Mouse (Mus musculus): ENCODE results near the gene Apol6.
"Not testable (repeated sequence)": the region's sequence is repeated elsewhere in the genome, so short reads cannot be mapped to it uniquely, and the experiment has no call there.

Apol6 gene

DNA sequence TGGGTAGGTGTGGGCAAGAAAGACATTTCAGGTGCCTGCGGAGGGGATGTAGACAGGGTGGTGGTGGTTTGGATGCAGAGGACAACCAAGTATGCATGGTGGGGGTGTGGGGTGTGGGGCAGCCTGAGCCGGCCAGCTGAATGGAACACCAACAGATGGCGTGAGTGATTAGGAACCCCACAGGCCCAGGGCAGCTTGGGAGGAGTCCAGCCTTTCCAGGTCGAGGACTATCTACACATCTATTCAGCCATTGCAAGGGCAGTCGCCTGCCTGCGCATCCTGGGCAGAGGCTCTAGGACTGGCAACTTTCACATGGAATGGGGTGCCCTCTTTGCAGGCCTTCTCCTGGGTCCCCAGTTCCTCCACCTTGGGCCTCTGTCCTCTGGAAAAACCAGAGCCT, 10.0 kb upstream of the Apol6 start:
- DNase-seq = peak in 1 of 2 experiments; percentile 18

DNA sequence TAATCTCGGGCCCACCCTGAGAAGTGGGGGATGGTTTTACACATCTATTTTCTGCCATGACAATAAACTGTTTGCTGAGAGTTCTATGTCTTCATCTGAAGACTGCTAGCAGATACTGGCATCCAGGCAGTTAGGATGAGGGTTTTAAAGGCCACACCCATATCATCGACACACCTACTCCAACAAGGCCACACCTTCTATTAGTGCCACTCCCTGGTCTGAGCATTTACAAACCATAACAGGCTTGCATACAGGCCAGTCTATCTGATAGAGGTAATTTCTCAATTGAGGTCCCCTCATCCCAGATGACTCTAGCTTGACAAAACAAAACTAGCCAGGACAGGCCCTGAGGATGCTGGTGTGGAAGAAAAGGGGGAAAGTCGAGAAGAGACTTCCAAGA, 8.9 kb upstream of the Apol6 start:
- no peak for DNase-seq

DNA sequence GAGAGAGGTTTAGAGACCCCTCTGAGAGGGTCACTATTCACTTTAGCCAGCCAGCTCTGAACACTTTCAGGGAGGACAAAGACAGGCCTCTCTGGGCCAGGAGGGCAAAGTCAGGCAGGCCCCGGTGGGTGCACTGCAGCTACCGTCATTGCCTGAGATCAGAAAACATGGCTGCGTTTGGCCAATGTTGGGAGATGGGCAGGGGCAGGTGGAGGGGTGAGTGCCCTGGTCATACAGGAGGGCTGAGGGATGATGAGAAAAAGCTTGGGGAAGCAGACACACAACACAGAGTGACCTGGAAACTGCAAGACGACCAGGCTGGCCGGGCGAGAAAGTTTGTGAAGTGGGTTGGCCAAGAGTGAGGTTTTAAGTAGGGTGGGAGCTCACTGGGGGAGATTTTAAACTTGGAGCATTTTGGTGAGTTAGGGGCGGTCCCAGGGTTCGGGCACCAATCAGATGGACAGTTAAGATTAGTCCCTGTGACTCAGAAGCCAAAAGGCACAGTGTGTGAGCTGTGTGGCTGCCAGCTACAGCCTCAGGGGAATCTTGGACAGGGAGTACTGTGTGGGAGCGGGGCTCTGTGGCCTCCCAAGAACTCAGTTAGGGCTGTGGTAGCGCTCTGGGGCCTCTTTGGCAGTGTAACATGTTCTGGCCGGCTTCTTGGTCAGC, 8.1 kb upstream of the Apol6 start:
- peak; percentile 80 to 85 for DNase-seq

DNA sequence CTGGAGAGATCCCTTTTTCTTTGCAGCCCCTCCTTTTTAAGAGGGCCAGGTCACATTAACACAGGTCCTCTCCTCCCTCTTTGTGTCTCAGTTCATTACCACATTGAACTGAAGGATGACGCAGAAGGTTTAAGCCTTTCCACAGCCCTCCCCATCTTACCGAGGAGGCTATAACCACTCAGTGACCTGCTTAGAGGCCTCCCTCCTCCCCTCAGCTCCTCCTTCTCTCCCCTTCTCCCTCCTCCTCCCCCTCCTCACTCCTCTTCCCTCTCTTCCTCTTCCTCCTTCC, 7.6 kb upstream of the Apol6 start:
- DNase-seq = no peak

DNA sequence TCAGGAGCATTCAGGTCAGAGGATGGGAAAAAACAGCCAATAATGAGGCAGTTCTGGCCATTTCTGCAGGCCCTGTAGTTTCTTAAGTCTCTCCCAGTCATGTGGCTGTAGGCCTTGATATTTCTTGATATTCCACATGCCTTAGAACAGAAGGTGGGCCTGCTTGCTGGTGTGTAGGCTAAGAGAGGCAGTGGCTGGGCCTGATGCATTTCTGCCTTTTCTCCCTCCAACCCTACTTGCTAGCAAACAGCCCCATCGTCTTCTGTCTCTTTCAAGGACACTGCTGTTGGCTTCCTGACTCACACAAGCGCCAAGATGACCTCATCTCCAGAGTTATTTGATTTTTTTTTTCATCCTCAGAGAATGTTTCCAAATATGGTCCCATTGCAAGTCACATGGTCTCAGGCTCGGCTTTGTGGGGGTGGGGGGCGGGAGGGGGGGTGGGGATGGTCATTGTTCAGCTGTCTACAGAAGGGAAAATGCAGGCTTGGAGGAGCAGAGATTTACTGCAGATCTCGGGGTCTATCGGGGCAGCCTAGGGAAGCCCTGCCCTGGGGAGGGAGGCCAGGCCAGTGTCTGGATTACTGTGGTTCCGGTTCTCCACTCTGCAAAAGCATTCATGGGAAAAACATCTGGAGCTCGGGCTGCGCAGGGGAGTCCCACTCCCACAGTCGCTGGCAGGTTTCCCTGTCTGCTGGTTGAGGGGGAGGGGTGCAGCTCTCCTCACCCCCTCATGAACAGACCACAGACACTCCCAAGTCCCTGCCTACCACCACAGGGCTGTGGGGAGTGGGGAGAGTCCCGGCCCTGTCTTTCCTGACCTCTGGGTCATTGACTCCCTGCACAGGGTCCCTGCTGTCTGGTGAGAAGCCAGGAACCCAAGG, 7.0 kb upstream of the Apol6 start:
- DNase-seq = peak; percentile 76 to 86

DNA sequence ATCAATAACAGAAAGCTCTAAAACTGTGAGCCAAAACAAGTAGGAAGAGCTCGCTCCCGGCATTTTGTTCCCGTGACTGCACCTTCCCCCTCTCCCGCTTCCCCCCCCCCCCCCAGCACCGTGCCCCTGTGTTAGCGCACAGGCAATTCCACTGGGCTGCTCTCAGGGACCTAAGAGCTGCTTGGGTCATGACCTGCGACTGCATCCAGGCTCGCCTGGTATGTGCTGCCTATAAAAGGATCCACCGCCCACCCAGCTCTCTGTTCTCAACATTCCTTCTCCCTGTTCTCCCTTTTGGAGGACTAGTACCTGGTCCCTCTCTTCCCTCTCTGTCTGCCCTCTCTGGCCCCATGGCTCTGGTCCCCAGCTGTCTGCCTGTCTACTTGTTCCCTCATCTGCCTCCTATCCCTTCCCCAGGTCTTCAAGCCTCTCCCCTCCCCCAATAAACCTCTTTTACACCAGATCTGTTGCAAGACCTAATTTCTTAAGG, 5.3 kb upstream of the Apol6 start:
- no peak for DNase-seq

DNA sequence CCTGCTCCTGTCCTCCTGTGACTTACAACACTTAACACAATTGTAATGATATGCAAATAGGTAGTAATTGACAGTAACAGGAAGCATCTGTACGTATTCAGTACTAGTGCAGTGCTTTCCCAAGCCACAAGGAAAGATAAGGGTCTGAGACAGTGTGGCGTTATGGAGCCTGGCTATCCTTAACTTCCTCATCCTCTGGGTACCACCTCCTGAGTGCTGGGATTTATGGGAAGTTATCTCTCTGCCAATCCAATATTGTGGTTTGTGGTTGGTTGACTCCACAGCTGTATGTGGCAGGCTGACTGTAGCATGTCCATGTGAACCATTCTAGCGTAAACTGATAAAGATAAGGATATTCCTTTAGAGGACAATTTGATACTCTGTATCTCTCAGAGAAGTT, 3.7 kb upstream of the Apol6 start:
- no peak for DNase-seq

DNA sequence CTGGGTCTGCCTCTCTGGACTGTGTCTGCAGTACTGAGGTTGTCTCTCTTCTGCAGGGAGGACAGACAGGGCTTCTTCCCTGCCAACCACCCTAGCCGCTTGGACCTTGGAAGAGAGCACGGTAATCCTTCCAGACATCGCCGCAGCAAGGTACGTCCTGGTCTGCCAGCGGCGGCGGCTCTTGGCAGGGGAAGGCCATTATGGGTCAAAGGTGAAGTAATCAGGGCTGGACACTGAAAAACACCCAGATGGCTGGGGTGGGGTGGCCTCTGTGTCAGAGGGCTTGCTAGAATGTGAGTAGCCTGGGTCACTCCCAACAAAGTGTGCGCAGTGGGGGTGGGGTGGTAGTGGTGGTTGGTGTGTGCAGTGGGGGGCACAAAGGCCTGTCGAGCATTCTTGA, 1.1 kb downstream of the Apol6 start:
- DNase-seq = no peak

DNA sequence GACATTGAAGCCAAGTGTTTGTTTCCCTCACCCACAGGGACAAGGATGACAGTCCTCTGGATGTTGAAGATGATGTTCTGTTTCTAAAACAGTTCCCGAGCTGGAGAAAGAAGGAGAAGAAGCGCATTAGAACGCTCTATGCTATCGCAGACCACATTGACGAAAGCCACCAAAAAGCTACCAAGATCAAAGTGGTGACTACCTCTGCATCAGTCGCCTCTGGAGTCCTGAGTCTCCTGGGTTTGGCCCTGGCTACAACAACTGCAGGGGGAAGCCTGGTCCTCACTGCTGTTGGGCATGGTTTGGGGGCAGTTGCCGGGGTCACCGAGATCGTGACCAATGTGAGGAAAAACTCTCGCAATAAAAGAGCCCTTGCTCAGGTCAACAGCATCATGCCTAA, 6.0 kb downstream of the Apol6 start, which contains the start of gene Mb:
Gene Mb, minus strand, starts transcription at position 101 of the 400 bp plus-strand sequence.
- DNase-seq = no peak

DNA sequence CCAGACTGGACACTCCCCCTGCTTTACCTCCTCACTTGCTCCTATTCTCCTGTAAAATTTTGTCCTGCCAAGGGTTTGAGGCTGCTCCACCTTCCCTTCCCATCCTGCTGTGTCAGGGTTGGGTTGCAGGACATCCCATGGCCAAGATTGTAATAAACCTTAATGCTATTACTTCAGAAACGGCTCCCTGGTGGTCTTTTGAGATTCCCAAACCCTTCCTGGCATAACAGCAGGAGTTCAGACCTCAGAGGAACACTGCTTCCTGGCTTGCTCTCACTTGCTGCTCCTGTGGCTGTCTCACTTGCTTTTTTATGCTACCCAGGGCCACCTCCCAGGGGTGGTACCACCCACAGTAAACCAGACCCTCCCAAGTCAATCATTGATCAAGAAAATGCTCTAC, 7.6 kb downstream of the Apol6 start:
- DNase-seq = no peak

DNA sequence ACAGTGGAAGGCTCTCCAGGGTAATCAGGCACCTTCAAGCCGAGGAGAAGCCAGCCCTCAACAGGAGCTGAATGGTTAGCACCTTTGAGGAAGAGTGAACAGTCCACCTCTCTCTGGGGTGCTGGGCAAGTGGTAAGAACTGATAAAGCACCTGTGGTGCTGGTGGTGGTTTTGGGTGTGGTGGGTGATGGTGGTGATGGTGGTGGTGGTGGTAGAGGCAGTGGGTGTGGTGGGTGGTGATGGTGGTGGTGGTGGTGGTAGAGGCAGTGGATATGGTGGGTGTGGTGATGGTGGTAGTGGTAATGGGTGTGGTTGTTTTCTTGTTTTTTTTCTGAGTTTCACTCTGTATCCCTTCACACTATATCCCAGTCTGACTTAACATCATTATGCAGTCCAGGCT, 8.5 kb downstream of the Apol6 start:
- no peak for DNase-seq

DNA sequence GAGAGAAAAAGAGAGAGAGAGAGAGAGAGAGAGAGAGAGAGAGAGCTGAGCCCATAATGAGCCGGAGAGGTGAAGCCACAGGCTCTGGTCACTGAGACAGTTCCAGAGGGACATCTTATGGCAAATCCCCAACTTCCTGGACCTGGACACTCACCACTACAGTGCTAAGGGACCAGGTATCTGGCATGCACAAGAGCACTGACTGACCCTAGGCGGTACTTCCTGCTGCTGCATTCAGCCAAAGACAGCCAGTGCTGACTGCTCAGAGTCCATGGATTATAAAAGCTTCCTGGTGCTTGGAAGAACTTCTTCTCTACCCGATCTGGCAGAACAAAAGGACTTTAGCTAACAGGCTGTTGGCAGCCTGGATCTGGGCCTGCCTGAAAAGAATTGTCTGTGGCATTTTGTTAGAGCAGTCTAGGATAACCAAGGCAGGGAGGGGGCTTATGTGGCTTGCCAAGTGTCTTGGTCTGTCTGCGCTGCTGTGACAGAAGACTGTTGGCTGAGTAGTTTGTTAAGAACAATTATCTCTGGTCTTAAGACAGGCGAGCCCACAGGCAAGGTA, 10.2 kb downstream of the Apol6 start:
- DNase-seq = no peak

DNA sequence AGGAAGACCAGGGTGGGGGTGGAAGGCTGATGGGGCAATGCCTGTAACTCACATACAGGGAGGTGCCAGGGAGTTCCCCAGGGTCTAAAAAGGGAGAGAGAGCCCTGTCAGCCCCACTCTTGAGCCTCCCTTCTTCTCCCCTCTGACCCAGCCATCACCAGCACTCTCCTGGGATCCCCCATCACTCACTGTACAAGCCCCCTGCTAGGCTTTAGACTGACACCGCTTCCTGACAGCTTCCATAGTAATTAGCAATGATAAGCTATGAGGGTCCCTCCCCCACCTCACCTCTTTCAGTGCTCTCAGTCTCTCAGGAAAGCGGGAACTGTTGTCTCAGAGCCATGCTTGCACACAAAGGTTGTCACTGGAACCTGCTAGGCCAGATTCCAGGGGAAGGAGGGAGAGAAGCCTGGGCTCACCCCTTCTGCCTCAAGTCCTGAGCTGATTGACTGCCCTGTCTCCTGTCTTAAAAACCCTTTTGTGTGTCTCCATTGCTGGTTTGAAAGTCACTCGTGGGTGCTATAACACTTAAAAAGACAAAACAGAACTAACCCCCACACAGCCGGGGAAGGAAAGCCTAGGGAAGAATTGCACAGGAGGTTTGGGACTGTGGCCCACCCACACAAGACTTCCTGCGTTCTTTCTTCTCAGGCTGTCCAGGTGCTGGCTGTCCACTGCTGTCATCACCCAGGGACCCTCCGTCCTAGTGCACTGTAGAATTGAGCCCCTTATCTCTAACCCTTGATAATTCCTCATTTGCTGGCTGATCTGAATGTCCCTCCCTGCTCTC, 11.7 kb downstream of the Apol6 start:
- DNase-seq = no peak

DNA sequence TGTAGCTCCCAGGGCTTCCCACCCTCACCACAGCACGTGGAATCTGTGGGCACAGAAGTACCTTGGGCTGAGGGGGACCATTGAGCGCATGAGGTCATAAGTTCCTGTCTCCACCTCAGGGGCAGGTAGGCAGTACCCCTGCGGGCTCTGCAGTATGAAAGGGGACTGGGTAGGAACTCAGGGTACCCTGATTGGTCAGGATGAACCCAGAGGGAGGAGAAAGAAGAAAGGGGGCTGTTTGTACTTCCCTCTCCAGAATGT, 12.2 kb downstream of the Apol6 start:
- no peak for DNase-seq

DNA sequence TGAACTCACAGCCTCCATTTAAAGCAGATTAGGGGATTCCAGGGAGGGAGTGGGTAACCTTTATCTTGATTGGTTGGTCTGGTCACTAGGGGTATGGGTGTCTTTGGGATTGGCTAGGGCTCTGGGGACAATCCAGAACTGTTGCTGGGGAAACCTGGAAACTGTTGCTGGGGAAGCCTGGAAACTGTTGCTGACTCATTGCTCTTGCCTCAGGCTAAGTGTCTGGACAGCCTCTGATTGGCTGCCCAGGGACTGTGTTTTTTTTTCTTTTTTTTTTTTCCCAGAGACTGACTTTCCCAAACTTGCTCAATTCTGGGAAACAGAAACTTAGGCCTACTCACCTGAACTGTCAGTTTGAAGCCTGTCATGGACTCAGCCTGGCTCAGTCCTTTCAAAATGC, 14.0 kb downstream of the Apol6 start:
- DNase-seq = no peak

DNA sequence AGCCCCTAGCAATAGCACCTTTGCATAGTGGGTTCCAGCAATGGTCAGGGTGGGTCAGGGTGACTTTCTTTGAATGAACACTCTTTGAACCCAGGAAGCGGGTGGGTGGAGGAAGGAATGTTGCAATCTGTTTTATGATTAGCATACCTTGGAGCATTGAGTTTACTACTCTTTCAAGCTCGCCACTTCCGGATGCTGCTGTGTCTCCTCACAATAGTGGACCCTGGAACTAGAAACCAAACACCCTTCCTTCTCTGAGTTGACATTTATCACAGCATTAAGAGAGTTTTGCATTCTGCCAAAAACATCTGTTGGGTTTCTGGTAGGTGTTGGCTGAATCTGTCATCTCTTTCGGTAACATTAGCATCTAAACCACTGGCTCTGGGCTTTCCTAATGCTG, 14.9 kb downstream of the Apol6 start:
- DNase-seq = not testable (repeated sequence)

DNA sequence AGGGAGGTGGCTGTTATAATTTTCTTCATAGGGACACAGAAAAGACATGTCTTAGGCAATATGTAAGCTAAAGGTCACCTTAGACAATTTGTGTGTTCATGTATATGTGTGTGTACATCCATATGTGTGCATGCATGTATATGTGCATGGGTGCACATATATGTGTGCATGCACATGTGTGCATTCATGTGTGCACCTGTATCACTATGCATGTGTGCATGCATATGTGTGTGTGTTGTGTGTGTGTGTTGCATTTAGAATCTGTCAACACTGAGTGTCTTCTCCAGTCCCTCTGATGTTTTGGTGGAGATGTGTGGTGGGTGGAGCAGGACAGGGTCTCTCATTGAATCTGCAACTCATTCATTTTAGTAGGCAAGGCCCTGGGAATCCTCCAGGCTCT, 18.2 kb downstream of the Apol6 start:
- DNase-seq = no peak

DNA sequence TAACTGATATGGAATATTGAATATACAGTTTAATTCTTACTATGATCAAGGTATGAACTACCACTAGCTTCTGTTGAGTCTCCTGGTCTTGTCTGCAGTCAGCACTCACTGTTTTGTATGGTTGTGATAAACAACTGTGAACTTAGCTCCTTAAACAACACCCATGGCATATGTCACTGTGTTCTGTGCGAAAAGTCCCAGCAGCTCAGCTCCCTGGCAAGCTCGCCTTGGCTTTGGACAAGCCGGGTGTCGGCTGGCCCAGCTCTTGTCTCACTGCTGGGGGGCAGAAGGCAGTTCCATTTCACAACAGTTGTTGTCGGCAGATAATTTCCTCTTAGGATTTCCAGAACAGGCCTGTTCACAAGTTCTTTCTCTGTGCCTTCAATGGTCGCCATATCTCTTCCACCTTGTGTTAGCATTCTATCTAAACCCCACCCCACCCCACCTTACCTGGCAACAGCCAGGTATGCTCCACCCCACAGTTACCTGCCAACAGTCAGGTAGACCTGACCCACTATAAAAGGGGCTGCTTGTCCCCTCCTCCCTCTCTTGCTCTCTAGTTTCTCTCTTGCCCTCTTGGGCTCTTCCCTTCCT, 20.8 kb downstream of the Apol6 start:
- no peak for DNase-seq

DNA sequence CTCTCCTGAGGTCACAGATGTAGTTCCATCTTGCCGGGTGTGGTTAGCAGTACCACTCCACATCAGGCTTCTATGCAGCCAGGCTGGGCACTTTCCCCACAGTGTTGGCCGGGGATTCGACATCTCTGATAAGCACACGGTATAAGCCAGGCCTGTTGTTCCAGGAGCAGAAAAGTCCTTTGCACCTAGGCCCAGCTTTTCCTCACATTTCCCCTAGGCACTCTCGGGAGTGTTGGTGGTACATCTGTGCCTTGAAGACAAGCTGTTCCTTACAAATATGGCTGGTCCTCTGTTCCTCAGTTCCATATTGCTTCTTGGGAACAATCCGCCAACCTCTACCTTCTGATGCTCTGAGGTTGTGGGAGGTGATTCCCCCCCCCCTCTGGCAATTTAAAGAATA, 21.7 kb downstream of the Apol6 start:
- no peak for DNase-seq

DNA sequence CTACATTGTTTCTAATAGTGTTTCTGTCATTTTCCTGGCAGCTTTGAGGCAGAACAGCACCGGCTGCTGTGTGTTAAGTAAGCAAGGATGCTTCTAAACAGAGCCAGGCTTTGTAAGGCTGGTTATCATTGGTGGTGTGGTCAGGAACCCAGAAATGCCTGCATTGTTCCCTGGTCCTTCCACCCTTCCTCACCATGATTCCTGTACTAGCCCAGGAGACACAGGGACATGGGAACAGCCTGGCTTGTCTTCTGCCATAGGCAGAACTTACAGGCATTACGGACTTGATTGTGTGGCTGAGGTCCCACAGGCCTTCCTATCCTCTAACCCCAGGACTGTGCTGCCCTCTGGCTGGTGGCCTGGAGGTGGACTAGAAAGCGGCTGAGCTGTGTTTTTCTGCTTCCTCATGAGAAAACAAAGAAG, 23.9 kb downstream of the Apol6 start:
- peak; percentile 39 to 55 for DNase-seq

DNA sequence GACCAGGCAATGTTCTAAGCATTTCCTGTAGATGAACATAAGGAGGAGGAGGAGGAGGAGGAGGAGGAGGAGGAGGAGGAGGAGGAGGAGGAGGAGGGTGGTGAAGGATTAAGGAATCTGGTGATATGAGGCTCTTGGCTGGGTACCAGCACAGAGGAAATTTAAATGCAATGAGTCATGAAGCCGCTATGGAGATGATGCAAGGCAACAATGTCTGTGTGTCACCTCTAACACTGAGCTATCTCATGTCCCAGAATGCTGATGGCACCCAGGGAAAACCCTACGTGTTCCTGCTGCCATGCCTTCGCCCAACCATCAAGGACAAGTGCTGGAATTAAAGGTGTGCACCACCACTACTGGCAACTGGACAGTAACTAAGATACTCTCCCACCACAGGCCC, 24.5 kb downstream of the Apol6 start:
- no peak for DNase-seq

DNA sequence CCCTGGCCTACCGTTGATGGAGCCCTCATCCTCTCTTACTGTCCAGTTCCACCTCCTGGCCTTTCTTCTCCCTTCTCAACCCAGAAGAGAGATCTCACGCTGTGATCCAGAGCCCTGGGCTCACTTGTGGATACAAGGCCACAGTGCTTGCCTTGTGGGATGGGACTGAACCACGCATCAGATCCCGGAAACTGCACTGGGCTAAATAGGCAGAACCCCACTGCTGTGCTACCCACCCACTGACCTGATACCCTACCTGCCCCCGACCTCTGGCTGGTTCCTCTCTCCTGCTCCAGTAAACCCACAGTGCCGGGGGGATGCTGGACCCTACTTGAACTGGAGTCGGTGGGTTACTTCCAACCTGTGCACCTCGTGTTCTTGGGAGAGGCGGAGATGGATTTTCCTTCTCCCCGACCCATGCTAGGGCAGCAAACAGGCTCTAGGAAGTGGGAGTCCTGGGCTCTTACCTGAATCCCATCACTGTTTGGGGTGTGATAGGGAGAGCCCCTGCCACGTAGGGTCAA, 26.3 kb downstream of the Apol6 start:
- no peak for DNase-seq

DNA sequence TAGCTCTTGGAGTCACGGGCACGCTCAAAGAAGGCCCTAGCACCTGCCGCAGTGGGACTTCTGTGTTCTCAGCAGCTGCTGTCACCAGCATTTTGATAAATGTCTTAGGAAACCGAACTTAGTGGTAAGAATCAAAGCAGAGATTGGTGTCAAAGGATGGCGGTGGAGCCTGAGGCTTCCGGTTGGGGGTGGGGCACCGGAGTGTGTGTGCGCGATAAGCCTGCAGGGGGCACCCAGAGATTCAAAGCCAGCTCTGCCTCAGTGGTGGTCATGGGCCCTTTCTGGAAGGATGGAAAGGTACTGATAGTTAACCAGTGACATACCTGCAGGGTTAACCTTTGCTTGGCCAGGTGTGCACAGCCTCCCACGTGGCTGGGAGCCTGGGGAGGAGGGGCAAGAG, 27.0 kb downstream of the Apol6 start:
- peak; percentile 63 to 65 for DNase-seq

All from kidney, postnatal 4 days (tissue).